Mouse (Mus musculus): Measurements from ENCODE around the gene Cpa4. TPM values are rescaled to one million over a fixed set of nuclear protein-coding genes. Genes with fewer than 3 reads are reported as not detected.
A peak's percentile ranks its signal among the peaks of the same experiment; 100 is the strongest.

The Cpa4 gene
- polyA plus RNA-seq, 1 experiment from 2014 or later = 2.4 TPM

DNA sequence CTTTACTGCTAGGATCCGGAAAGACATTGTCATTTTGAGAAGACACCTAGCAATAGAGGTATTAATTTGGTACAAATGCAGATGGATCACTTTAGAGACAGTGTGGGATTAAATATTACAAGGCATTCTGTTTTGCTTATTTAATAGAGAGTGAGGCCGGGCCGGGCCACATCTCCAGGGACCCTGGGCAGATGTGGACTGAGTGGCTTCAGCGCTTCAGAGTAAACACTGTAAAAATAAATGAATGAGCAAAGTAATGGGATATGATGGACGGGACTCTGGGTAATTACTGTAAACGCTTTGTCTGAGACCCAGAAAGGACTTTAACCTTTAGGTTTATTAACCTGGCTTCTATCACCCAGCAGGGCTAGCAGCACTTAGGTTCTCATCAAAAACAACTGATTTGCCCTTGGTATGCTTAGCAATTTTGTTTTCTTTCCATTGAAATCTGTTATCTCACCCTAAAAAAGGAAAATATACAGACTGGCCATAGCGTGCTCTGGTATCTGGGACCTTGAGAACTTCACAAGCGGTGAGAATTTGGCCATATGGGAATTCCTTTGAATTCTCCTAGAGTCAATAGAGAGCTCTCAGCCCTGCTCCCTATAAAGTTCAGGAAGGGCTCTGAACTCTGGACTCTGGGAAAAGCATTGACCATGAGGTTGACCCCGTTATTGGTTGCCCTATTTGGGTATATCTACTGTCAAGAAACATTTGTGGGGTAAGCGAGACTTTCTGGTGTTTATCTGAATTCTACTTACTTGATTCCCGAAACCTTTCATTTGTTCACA lies 27.0 kb upstream of the Cpa4 start, which contains the start of gene Cpa2:
Cpa2 (plus strand) TSS at position 574 of the 791 bp plus-strand sequence.
- Histone ChIP-seq H3K9ac (ENCODE audit: low read depth, low read length) (0 out of 2 replicates have a peak within 1 kb of the TSS, but pooled peaks have one; percentile 3), H3K27ac (ENCODE audit: low read depth, low read length) (peak within 1 kb of the TSS; percentile 79), H3K9me3 (replicated peaks; ENCODE audit: control insufficient read depth, low read length) (no peaks in the 10 kb centered on the region), H3K4me1 (ENCODE audit: control insufficient read depth, insufficient read depth, low read length) (peaks cover 41% of the 10 kb centered on the region), H3K27me3 (ENCODE audit: control insufficient read depth, insufficient read depth, low read length) (no peaks in the 10 kb centered on the region), H3K4me2 (no peak within 1 kb of the TSS), H3K4me3 (ENCODE audit: low read depth, low read length) (no peak within 1 kb of the TSS), H3K36me3 (ENCODE audit: control insufficient read depth, insufficient read depth, low read length) (no peaks in the 10 kb centered on the region)
- no peak for ATAC-seq (replicated peaks; ENCODE audit: insufficient number of reproducible peaks, low FRiP score, low TSS enrichment)
- WGBS (ENCODE audit: insufficient replicate concordance) = 54% methylated on average over 11 of the region's 11 CpGs

DNA sequence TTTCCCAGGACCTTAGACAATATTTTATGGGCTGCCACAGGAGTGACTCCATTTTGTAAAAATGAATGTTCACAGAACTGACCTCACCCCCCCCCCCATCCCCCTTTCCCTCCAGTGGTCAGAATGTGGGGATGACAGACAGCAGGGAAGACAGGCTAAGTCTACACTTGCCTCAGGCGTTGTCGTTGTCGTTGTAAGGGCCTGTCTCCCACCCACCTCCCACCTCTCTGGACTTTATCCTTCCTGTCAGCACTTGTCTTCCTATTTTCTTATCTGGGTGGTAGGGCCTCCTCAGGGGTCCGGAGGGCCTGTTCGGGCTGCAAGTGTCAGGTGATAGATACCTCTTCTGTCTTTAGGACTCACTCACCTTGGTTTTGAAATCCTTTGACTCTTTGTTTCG lies 25.9 kb upstream of the Cpa4 start:
- Histone ChIP-seq H3K36me3 (ENCODE audit: control insufficient read depth, insufficient read depth, low read length) (no peaks in the 10 kb centered on the region), H3K27me3 (ENCODE audit: control insufficient read depth, insufficient read depth, low read length) (no peaks in the 10 kb centered on the region), H3K4me3 (ENCODE audit: low read depth, low read length) (no peak overlapping the region), H3K4me2 (no peak overlapping the region), H3K9ac (ENCODE audit: low read depth, low read length) (0 out of 2 replicates have a peak overlapping the region, but pooled peaks have one; percentile 3), H3K4me1 (ENCODE audit: control insufficient read depth, insufficient read depth, low read length) (peaks cover 49% of the 10 kb centered on the region), H3K9me3 (replicated peaks; ENCODE audit: control insufficient read depth, low read length) (no peaks in the 10 kb centered on the region), H3K27ac (ENCODE audit: low read depth, low read length) (peak overlapping the region; percentile 79)
- 6% methylated on average over 6 of the region's 6 CpGs for WGBS (ENCODE audit: insufficient replicate concordance)
- peak; percentile 61; the same call in 1 of the 2 replicates for ATAC-seq (replicated peaks; ENCODE audit: insufficient number of reproducible peaks, low FRiP score, low TSS enrichment)

DNA sequence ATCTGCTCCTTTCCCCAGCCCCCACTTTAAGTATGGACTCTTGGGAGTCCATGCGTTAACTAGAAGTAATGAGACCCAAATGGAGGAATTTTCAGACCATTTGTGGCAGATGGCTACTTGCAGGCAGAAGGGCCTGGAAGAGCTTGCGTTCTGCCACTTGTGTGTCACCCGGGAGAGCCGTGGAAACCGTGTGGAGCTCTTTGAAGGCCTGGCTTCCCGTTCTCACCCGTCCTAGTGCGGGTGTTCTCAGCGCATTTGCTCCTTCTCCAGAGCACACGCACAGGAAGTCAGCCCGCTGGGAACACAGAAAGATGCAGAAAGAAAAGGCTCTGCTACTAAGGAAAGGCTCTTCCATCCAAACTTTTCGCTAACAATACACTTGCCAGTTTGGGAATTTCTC lies 25.1 kb upstream of the Cpa4 start:
- Histone ChIP-seq H3K27me3 (ENCODE audit: control insufficient read depth, insufficient read depth, low read length) (no peaks in the 10 kb centered on the region), H3K4me2 (no peak overlapping the region), H3K27ac (ENCODE audit: low read depth, low read length) (peak overlapping the region; percentile 79), H3K4me1 (ENCODE audit: control insufficient read depth, insufficient read depth, low read length) (peaks cover 55% of the 10 kb centered on the region), H3K9me3 (replicated peaks; ENCODE audit: control insufficient read depth, low read length) (no peaks in the 10 kb centered on the region), H3K9ac (ENCODE audit: low read depth, low read length) (no peak overlapping the region), H3K4me3 (ENCODE audit: low read depth, low read length) (no peak overlapping the region), H3K36me3 (ENCODE audit: control insufficient read depth, insufficient read depth, low read length) (no peaks in the 10 kb centered on the region)
- no peak for ATAC-seq (replicated peaks; ENCODE audit: insufficient number of reproducible peaks, low FRiP score, low TSS enrichment)
- 23% methylated on average over 12 of the region's 12 CpGs for WGBS (ENCODE audit: insufficient replicate concordance)

DNA sequence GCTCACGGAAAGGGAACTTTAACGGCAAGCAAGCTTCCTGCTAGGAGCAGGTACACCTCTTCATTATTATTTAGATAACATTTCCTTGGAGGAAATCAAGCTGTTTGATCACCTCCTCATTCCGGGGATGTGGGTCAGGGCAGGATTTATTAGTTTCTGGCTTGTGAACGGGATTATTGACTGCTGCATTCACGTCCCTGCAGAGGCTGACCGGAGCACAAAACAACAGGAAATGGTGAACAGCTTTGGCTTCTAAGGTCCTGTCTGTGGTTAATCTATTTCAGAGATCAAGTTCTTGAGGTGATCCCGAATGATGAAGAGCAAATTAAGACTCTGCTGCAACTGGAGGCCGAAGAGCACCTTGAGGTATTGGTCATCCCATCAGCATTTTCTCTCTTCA lies 24.3 kb upstream of the Cpa4 start:
- Histone ChIP-seq H3K27me3 (ENCODE audit: control insufficient read depth, insufficient read depth, low read length) (no peaks in the 10 kb centered on the region), H3K27ac (ENCODE audit: low read depth, low read length) (0 out of 2 replicates have a peak overlapping the region, but pooled peaks have one; percentile 17), H3K4me2 (no peak overlapping the region), H3K9me3 (replicated peaks; ENCODE audit: control insufficient read depth, low read length) (no peaks in the 10 kb centered on the region), H3K4me1 (ENCODE audit: control insufficient read depth, insufficient read depth, low read length) (peaks cover 56% of the 10 kb centered on the region), H3K36me3 (ENCODE audit: control insufficient read depth, insufficient read depth, low read length) (no peaks in the 10 kb centered on the region), H3K9ac (ENCODE audit: low read depth, low read length) (no peak overlapping the region), H3K4me3 (ENCODE audit: low read depth, low read length) (no peak overlapping the region)
- WGBS (ENCODE audit: insufficient replicate concordance) = 39% methylated on average over 8 of the region's 8 CpGs
- ATAC-seq (replicated peaks; ENCODE audit: insufficient number of reproducible peaks, low FRiP score, low TSS enrichment) = no peak

DNA sequence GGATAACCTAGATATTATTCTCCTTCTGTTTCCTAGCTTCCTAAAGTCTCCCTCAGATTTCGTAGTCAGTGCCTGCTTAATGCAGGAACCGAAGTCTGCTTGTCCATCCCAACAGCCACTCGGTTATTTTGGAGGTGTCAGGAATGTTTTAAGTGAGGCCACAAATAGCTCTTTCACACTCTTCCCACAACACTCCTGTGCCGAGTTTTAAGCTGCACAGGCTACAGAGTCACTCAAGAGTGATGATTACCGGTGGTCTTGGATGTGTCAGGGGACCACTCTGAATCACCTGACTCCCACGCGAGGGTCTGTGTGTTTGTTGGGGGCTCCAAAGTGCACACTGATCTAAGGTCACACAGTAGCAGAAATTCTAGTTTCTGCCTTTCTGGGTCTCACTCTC lies 22.5 kb upstream of the Cpa4 start:
- no peaks in the 10 kb centered on the region for H3K27me3 ChIP-seq (ENCODE audit: control insufficient read depth, insufficient read depth, low read length)
- whole genome bisulfite sequencing (ENCODE audit: insufficient replicate concordance) = 32% methylated on average over 7 of the region's 7 CpGs
- H3K9ac ChIP-seq (ENCODE audit: low read depth, low read length) = peak overlapping the region; percentile 23
- H3K4me3 ChIP-seq (ENCODE audit: low read depth, low read length) = no peak overlapping the region
- H3K4me1 ChIP-seq (ENCODE audit: control insufficient read depth, insufficient read depth, low read length) = peaks cover 60% of the 10 kb centered on the region
- peak overlapping the region; percentile 92 for H3K27ac ChIP-seq (ENCODE audit: low read depth, low read length)
- no peaks in the 10 kb centered on the region for H3K9me3 ChIP-seq (replicated peaks; ENCODE audit: control insufficient read depth, low read length)
- ATAC-seq (replicated peaks; ENCODE audit: insufficient number of reproducible peaks, low FRiP score, low TSS enrichment) = 0 out of 2 replicates have a peak, but pooled peaks have one; percentile 35
- H3K36me3 ChIP-seq (ENCODE audit: control insufficient read depth, insufficient read depth, low read length) = no peaks in the 10 kb centered on the region
- H3K4me2 ChIP-seq = peak overlapping the region; percentile 18; the same call in 1 of the 2 replicates

DNA sequence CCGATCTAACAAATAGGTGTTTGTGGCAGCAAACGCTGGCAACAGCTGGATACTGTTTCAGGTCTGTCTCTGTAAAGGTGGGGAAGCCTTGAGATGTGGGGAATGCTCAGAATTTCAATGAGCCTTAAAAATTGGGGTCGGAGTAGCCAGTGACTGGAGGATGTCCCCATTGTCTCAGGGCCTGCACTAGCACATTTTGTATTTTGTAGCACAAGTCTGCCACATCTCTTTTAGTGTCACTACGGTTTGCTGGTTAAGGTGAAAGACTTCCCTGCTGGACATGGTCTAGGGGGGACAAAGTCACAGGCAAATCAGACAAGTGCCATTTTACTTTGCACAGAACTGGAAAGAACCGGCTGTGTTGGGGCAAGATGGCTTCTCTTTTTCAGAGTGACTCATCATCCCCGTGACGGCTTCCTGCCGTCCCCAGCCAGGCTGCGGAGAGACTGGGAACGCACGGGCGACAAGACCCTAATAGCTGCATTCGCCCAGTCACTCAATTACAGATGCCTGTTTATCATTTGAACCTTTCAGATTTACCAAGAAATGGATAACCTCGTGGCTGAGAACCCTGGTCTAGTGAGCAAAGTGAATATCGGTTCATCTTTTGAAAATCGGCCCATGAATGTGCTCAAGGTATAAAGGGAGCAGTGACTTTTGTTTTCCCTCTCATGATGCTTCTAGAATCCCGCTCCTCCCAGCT lies 21.4 kb upstream of the Cpa4 start:
- Histone ChIP-seq H3K4me3 (ENCODE audit: low read depth, low read length) (peak overlapping the region; percentile 15; the same call in 1 of the 2 replicates), H3K4me1 (ENCODE audit: control insufficient read depth, insufficient read depth, low read length) (peaks cover 60% of the 10 kb centered on the region)

DNA sequence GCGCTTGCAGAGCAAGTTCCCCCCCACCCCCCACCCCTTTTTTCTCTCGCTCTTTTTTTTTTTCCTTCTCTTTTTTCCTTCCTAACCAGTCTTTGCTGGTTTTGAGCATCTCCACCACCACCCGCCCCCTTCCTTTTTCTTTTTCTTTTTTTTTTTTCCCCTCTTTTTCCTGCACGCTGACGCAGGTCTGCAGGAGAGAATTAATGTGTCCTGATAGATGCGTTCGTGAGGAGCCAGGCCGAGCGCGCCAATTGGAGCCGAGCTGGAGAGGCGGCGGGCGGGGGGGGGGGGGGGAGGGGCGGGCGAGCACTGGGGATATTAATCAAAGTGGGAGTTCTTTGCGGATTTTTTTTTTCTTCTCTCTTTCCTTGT lies 20.9 kb upstream of the Cpa4 start:
- Histone ChIP-seq H3K9me3 (replicated peaks; ENCODE audit: control insufficient read depth, low read length) (no peaks in the 10 kb centered on the region), H3K4me2 (peak overlapping the region; percentile 62), H3K4me3 (ENCODE audit: low read depth, low read length) (peak overlapping the region; percentile 15; the same call in 1 of the 2 replicates), H3K4me1 (ENCODE audit: control insufficient read depth, insufficient read depth, low read length) (peaks cover 59% of the 10 kb centered on the region), H3K9ac (ENCODE audit: low read depth, low read length) (peak overlapping the region; percentile 67), H3K27me3 (ENCODE audit: control insufficient read depth, insufficient read depth, low read length) (no peaks in the 10 kb centered on the region), H3K27ac (ENCODE audit: low read depth, low read length) (peak overlapping the region; percentile 92), H3K36me3 (ENCODE audit: control insufficient read depth, insufficient read depth, low read length) (no peaks in the 10 kb centered on the region)
- under 1% methylated on average over 17 of the region's 17 CpGs for WGBS (ENCODE audit: insufficient replicate concordance)
- no peak for ATAC-seq (replicated peaks; ENCODE audit: insufficient number of reproducible peaks, low FRiP score, low TSS enrichment)

More for the DNA sequence above, 21.4 kb upstream of the Cpa4 start:
- H3K9me3 ChIP-seq (replicated peaks; ENCODE audit: control insufficient read depth, low read length) = no peaks in the 10 kb centered on the region
- ATAC-seq (replicated peaks; ENCODE audit: insufficient number of reproducible peaks, low FRiP score, low TSS enrichment) = no peak
- peak overlapping the region; percentile 92 for H3K27ac ChIP-seq (ENCODE audit: low read depth, low read length)
- 13% methylated on average over 17 of the region's 17 CpGs for WGBS (ENCODE audit: insufficient replicate concordance)
- H3K27me3 ChIP-seq (ENCODE audit: control insufficient read depth, insufficient read depth, low read length) = no peaks in the 10 kb centered on the region
- peak overlapping the region; percentile 67 for H3K9ac ChIP-seq (ENCODE audit: low read depth, low read length)
- H3K4me2 ChIP-seq = peak overlapping the region; percentile 62
- no peaks in the 10 kb centered on the region for H3K36me3 ChIP-seq (ENCODE audit: control insufficient read depth, insufficient read depth, low read length)

DNA sequence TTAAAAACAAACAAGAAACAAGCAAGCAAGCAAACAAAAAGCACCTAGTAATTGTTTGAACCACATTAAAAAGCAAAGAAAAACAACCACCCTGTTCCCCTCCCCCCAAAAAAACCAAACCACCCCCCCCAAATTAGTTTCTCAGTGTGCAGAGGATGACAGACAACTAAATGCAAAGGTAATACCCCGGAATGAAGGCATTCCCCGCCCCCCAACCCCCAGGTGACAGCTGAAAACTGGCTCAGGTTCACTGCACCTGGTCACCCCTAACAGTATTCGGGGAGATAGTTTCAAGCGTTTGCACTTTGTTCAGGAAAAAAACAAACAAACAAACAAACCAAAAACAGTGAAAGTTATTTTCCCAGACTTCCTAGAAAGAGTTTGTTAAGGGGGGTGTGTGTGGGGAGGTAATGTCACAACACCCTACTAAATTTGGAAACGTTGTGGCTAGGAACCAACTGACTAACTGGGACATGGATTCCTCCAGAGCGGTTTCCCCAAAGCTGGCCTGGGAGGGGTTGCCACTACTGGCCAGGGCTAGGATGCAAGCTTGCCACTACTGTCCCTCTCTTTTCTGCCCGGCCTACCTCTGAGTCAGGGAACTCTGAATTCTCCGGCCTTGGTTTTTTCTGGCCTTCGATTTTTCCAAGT lies 20.4 kb upstream of the Cpa4 start:
- no peak overlapping the region for H3K4me3 ChIP-seq (ENCODE audit: low read depth, low read length)
- ATAC-seq (replicated peaks; ENCODE audit: insufficient number of reproducible peaks, low FRiP score, low TSS enrichment) = no peak
- no peaks in the 10 kb centered on the region for H3K36me3 ChIP-seq (ENCODE audit: control insufficient read depth, insufficient read depth, low read length)
- peak overlapping the region; percentile 62 for H3K27ac ChIP-seq (ENCODE audit: low read depth, low read length)
- H3K27me3 ChIP-seq (ENCODE audit: control insufficient read depth, insufficient read depth, low read length) = no peaks in the 10 kb centered on the region
- H3K9ac ChIP-seq (ENCODE audit: low read depth, low read length) = no peak overlapping the region
- 29% methylated on average over 9 of the region's 9 CpGs for WGBS (ENCODE audit: insufficient replicate concordance)
- H3K4me2 ChIP-seq = peak overlapping the region; percentile 62
- H3K4me1 ChIP-seq (ENCODE audit: control insufficient read depth, insufficient read depth, low read length) = peaks cover 53% of the 10 kb centered on the region
- no peaks in the 10 kb centered on the region for H3K9me3 ChIP-seq (replicated peaks; ENCODE audit: control insufficient read depth, low read length)
